In the genomic region with DNA sequence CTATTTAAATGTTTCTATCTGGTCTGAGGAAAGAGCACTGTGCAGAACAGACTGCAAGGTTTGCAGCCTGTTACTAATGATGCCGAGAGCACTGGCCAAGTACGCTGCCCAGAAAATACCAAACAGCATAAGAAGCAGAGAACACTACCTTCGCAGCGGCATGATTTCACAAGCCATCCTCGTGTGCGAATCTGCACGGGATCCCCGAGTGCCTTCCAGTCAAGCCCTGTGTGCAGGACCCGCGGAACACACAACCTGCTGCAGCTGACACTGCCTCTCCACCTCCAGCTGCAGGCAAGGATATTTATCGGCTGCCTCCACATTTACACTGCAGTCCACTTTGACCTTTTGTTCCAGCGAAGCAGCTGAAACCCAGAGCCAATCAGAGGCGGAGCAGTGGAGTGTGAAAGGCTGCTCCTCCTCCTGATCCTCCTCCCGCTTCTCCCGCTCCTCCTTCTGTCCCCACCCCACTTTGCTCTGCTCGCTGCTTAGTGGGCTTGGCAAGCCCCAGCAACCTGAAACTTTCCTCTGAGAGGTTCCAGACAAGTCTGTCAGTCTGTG, we compare ENCODE assay signal across 8 mouse cellular contexts. TPM values are rescaled to one million over a fixed set of nuclear protein-coding genes. Genes with fewer than 3 reads are reported as not detected.
DNase-seq lines count a peak whose midpoint lies in the region; ATAC-seq and TF ChIP-seq lines count a peak whose summit lies in the region.

Gene Fam13a (minus strand): TSS at position 386 of the 561 bp plus-strand sequence.

- TF ChIP-seq CTCF in layer of hippocampus, adult 2 months (conservative IDR thresholded peaks at IDR 0.05): no peak

- peak within 1 kb of the TSS; percentile 70 for H3K4me3 ChIP-seq in layer of hippocampus, adult 2 months

- DNase-seq in MN1 (ENCODE audit: low spot score): peak; percentile 13
- peak; percentile 56 for DNase-seq in cerebellum, adult 8-10 months
- DNase-seq in forelimb bud, embryonic 11.5 days (ENCODE audit: low read depth, low spot score): peak; percentile 88
- peak; percentile 82 for DNase-seq in heart, postnatal 4 days
- peak; percentile 76 to 89 for DNase-seq in layer of hippocampus, adult 2 months (ENCODE audit: low spot score in 2 of 2)
- peak; percentile 91 to 93 for DNase-seq in lung, adult 18-20 months
- DNase-seq in thymus, postnatal 14 days: peak; percentile 55

- ATAC-seq in neutrophil, adult 5-6 weeks (ENCODE audit: extremely low read depth, insufficient number of reproducible peaks, low FRiP score, poor library complexity, severe bottlenecking): 0 out of 2 replicates have a peak, but pooled peaks have one; percentile 19

- peak within 1 kb of the TSS; percentile 86 for H3K27ac ChIP-seq in layer of hippocampus, adult 2 months

RNA-seq across cellular contexts. Expression of gene Fam13a, which starts in this region (rescaled TPM):
- 10 to 100 TPM in 1 of 2 experiments, 1 to 10 TPM in 1; 8.6 to 12.1 TPM for total RNA-seq in heart, postnatal 4 days (2021)
- 10 to 100 TPM; 17.5 to 17.9 TPM for total RNA-seq in layer of hippocampus, adult 2 months (2021)
- total RNA-seq in neutrophil, adult 5-6 weeks (2017): 0.37 TPM in 1 of 2 replicates, not detected in the other

Comparison
In these comparisons a context has a peak if more than half of its experiments do, and no peak if none do; other contexts are left out.
1. Peak in every context shown above with its lines: DNase-seq, ATAC-seq, H3K4me3 ChIP-seq and H3K27ac ChIP-seq.
2. Peak in ATAC-seq in neutrophil, adult 5-6 weeks; RNA of the gene not detected or under 1 TPM.
3. DNase-seq: peak in every context shown above with its lines; median percentile 92 in lung, adult 18-20 months; 88 in forelimb bud, embryonic 11.5 days; 82 in layer of hippocampus, adult 2 months; 82 in heart, postnatal 4 days; 56 in cerebellum, adult 8-10 months; 55 in thymus, postnatal 14 days; 13 in MN1.